Mouse (Mus musculus) small intestine, adult 2 months (tissue): ENCODE results near the gene Zfp638.

Experiments
- CTCF ChIP-seq: fragments of 200-500 bp; IDR thresholded peaks from 2 replicates; pipeline ENCODE4 v1.5.1; 2012; ENCODE audit warnings: low read depth, mild to moderate bottlenecking, control low read depth, inconsistent platforms, low read length, moderate library complexity, mixed read lengths; ENCODE audit not compliant: insufficient replicate concordance, insufficient read length; ENCODE audit errors: extremely low read depth
- POLR2A ChIP-seq: fragments of 200-500 bp; IDR thresholded peaks from 2 replicates; pipeline ENCODE4 v1.6.1; 2012; ENCODE audit warnings: low read depth, mild to moderate bottlenecking, control low read depth, inconsistent platforms, low read length, moderate library complexity

GRCm38 (mm10) chr6:83831606-83832123 is 35.2 kb upstream of the Zfp638 start, which contains the start of gene Paip2b:
- no peak for TF ChIP-seq CTCF
- TF ChIP-seq POLR2A: peak; percentile 93
